Mouse (Mus musculus): Measurements from ENCODE around the gene D430042O09Rik.

Gene D430042O09Rik

GRCm38 (mm10) chr7:125740521-125740920, 32.8 kb downstream of the D430042O09Rik start:
- DNase-seq (ENCODE audit: low read depth, low spot score) = no peak

- DNase-seq (ENCODE audit: low read depth, low spot score) = no peak
Measured at GRCm38 (mm10) chr7:125741271-125741703, 33.6 kb downstream of the D430042O09Rik start.

GRCm38 (mm10) chr7:125744774-125745173, 37.1 kb downstream of the D430042O09Rik start:
- no peak for DNase-seq (ENCODE audit: low read depth, low spot score)

- no peak for DNase-seq (ENCODE audit: low read depth, low spot score)
Measured at GRCm38 (mm10) chr7:125746621-125747315, 39.1 kb downstream of the D430042O09Rik start.

- peak; percentile 13 for DNase-seq (ENCODE audit: low read depth, low spot score)
Measured at GRCm38 (mm10) chr7:125747316-125747690, 39.6 kb downstream of the D430042O09Rik start.

- peak; percentile 30 for DNase-seq (ENCODE audit: low read depth, low spot score)
Measured at GRCm38 (mm10) chr7:125748186-125748585, 40.5 kb downstream of the D430042O09Rik start.

GRCm38 (mm10) chr7:125752699-125753325, 45.1 kb downstream of the D430042O09Rik start:
- DNase-seq (ENCODE audit: low read depth, low spot score) = no peak

- DNase-seq (ENCODE audit: low read depth, low spot score) = no peak
Measured at GRCm38 (mm10) chr7:125753326-125753715, 45.6 kb downstream of the D430042O09Rik start.

- DNase-seq (ENCODE audit: low read depth, low spot score) = no peak
Measured at GRCm38 (mm10) chr7:125756806-125757205, 49.1 kb downstream of the D430042O09Rik start.

- no peak for DNase-seq (ENCODE audit: low read depth, low spot score)
Measured at GRCm38 (mm10) chr7:125757896-125758623, 50.4 kb downstream of the D430042O09Rik start.

- DNase-seq (ENCODE audit: low read depth, low spot score) = no peak
Measured at GRCm38 (mm10) chr7:125762289-125762688, 54.6 kb downstream of the D430042O09Rik start.

- no peak for DNase-seq (ENCODE audit: low read depth, low spot score)
Measured at GRCm38 (mm10) chr7:125762883-125763830, 55.5 kb downstream of the D430042O09Rik start.

GRCm38 (mm10) chr7:125764373-125764772, 56.7 kb downstream of the D430042O09Rik start:
- no peak for DNase-seq (ENCODE audit: low read depth, low spot score)

- peak; percentile 43 for DNase-seq (ENCODE audit: low read depth, low spot score)
Measured at GRCm38 (mm10) chr7:125766976-125767831, 59.5 kb downstream of the D430042O09Rik start.

- DNase-seq (ENCODE audit: low read depth, low spot score) = no peak
Measured at GRCm38 (mm10) chr7:125772961-125773571, 65.4 kb downstream of the D430042O09Rik start.

- DNase-seq (ENCODE audit: low read depth, low spot score) = peak; percentile 16
Measured at GRCm38 (mm10) chr7:125783206-125783605, 75.5 kb downstream of the D430042O09Rik start.

GRCm38 (mm10) chr7:125786105-125786504, 78.4 kb downstream of the D430042O09Rik start:
- DNase-seq (ENCODE audit: low read depth, low spot score) = no peak

GRCm38 (mm10) chr7:125787046-125787445, 79.4 kb downstream of the D430042O09Rik start:
- DNase-seq (ENCODE audit: low read depth, low spot score) = no peak

- DNase-seq (ENCODE audit: low read depth, low spot score) = no peak
Measured at GRCm38 (mm10) chr7:125790039-125790438, 82.4 kb downstream of the D430042O09Rik start.

GRCm38 (mm10) chr7:125806571-125806970, 98.9 kb downstream of the D430042O09Rik start:
- no peak for DNase-seq (ENCODE audit: low read depth, low spot score)

All from CD4-positive, CD25-positive, alpha-beta regulatory T cell, adult 2 months (primary cell).